Mouse (Mus musculus) mammary gland, adult 2 months (tissue): ENCODE results near the gene Tmprss11f. TPM values are rescaled to one million over a fixed set of nuclear protein-coding genes. Genes with fewer than 3 reads are reported as not detected.

Source experiments
- polyA plus RNA-seq: library from polyadenylated mRNA; depleted of rRNA; stranded (reverse); fragments of >200 nt; gene quantifications from 2 replicates; pipeline ENCODE4 v1.2.3, GENCODE M21; 2012; ENCODE audit warnings: low replicate concordance; rRNA removed

The Tmprss11f gene
- polyA plus RNA-seq, result 0.03 TPM in 1 of 2 replicates, not detected in the other

DNA sequence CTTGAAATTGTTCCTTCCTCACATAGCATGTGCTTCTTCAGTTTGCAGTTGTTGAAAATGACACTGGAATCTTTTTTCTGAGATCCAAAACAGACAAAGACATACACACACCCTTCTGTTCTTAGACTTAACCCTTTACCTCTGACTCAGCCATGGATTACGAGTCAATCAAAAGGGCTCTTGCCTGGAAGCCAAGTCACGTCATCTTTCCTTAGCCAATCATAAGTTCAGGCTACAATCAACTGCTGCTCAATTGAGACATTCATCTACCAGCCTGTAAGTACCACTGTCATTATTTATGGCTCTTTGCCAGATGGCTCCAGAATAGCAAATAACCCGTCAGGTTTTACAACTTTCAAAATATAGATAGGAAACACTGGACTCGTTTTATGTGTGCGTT lies at the start of gene Tmprss11f:
TSS of gene Tmprss11f (minus strand) at position 101 of the 400 bp plus-strand sequence.

GRCm38 (mm10) chr5:86676262-86676661 lies 44.0 kb upstream of the Tmprss11f start, which contains the start of gene Tmprss11b:
Gene Tmprss11b (minus strand): TSS chr5:86676362.

GRCm38 (mm10) chr5:86518500-86518899 lies 113.7 kb downstream of the Tmprss11f start, which contains the start of gene Tmprss11g:
Gene Tmprss11g (minus strand): TSS chr5:86518600.

Other genes starting within 250 kb of the Tmprss11f start
- 0.04 TPM in 1 of 2 replicates, not detected in the other for gene Tmprss11a, start 163.4 kb downstream of the Tmprss11f start, polyA plus RNA-seq
- not detected in 2 replicates for gene Tmprss11g, start 113.8 kb downstream of the Tmprss11f start, polyA plus RNA-seq
- not detected in 2 replicates for gene Tmprss11b, start 43.9 kb upstream of the Tmprss11f start, polyA plus RNA-seq
- not detected in 2 replicates for gene Tmprss11e, start 113.4 kb upstream of the Tmprss11f start, polyA plus RNA-seq
- gene Ythdc1, start 171.8 kb upstream of the Tmprss11f start, polyA plus RNA-seq, result 9.9 and 14.4 TPM in 2 replicates